9 mouse cellular contexts compared by ENCODE assay signal in the genomic region with DNA sequence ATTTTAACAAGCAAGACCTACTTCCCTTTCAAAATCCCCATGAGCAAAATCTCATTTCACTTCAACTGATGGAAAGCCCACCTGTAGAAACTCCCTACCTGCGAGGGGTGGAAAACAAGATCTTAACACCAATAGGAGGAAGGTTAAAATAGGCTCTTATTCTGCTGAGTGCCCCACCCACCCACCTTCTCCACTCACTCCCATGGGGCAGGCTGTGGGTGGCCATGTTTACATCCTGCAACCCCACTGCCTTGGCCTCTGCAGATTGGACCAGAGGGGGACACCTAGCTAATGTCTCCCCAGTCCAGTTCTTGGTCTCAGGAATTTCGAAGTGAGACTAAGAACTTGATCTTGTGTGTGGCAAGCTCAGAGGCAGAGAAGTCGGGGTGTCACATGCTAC. TPM values are rescaled to one million over a fixed set of nuclear protein-coding genes. Genes with fewer than 3 reads are reported as not detected.
DNase-seq lines count a peak whose midpoint lies in the region; ATAC-seq lines count a peak whose summit lies in the region.
"Had no signal": no experiment of that assay in that cellular context is flagged by ENCODE, and none has a peak within 500 bp of the region (broad histone marks: within the 10 kb centered on the region; RNA-seq: fewer than 3 reads in every experiment).

No protein-coding gene starts in this region.

- ATAC-seq in kidney, embryonic 15.5 days (replicated peaks; ENCODE audit: low FRiP score): no peak; the same call in 1 of the 2 replicates
- no peak for ATAC-seq in forebrain, embryonic 12.5 days (ENCODE audit: low FRiP score)
- no peak for ATAC-seq in midbrain, embryonic 14.5 days (ENCODE audit: low FRiP score, low TSS enrichment)
- no peak for ATAC-seq in frontal cortex, adult (ENCODE audit: low TSS enrichment)

- no peak overlapping the region for H3K9ac ChIP-seq in kidney, embryonic 15.5 days
- H3K9ac ChIP-seq in forebrain, embryonic 12.5 days: no peak overlapping the region
- no peak overlapping the region for H3K9ac ChIP-seq in midbrain, embryonic 14.5 days (replicated peaks; ENCODE audit: low read length)

- peak overlapping the region; percentile 33; the same call in 1 of the 2 replicates for H3K4me3 ChIP-seq in kidney, embryonic 15.5 days (replicated peaks)
- H3K4me3 ChIP-seq in forebrain, embryonic 12.5 days (replicated peaks): no peak overlapping the region
- H3K4me3 ChIP-seq in midbrain, embryonic 14.5 days (replicated peaks; ENCODE audit: low read depth, low read length): no peak overlapping the region

- H3K27me3 ChIP-seq in kidney, embryonic 15.5 days: no peaks in the 10 kb centered on the region
- no peaks in the 10 kb centered on the region for H3K27me3 ChIP-seq in forebrain, embryonic 12.5 days
- no peaks in the 10 kb centered on the region for H3K27me3 ChIP-seq in midbrain, embryonic 14.5 days (ENCODE audit: control insufficient read depth, insufficient read depth, low read length)

- DNase-seq in kidney, adult 18-20 months: no peak
- DNase-seq in MN1 (ENCODE audit: low spot score): peak; percentile 22
- DNase-seq in midbrain, embryonic 14.5 days: no peak
- DNase-seq in left cerebral cortex, adult 18-20 months (ENCODE audit: low spot score in 2 of 2): no peak

- H3K36me3 ChIP-seq in kidney, embryonic 15.5 days: no peaks in the 10 kb centered on the region
- H3K36me3 ChIP-seq in forebrain, embryonic 12.5 days (replicated peaks): no peaks in the 10 kb centered on the region
- no peaks in the 10 kb centered on the region for H3K36me3 ChIP-seq in midbrain, embryonic 14.5 days (ENCODE audit: control insufficient read depth, insufficient read depth, low read length)

- H3K4me2 ChIP-seq in kidney, embryonic 15.5 days: peak overlapping the region; percentile 57
- peak overlapping the region; percentile 35 for H3K4me2 ChIP-seq in forebrain, embryonic 12.5 days
- H3K4me2 ChIP-seq in midbrain, embryonic 14.5 days (ENCODE audit: low read length): peak overlapping the region; percentile 40

- 59% methylated on average over 3 of the region's 3 CpGs for WGBS in kidney, embryonic 15.5 days
- 69% methylated on average over 3 of the region's 3 CpGs for WGBS in forebrain, embryonic 12.5 days
- WGBS in midbrain, embryonic 14.5 days: 77% methylated on average over 3 of the region's 3 CpGs

- peaks cover 14% of the 10 kb centered on the region for H3K4me1 ChIP-seq in kidney, embryonic 15.5 days
- H3K4me1 ChIP-seq in forebrain, embryonic 12.5 days: peaks cover 12% of the 10 kb centered on the region
- 0 out of 2 replicates have a peak, but pooled peaks cover 5% of the 10 kb centered on the region for H3K4me1 ChIP-seq in midbrain, embryonic 14.5 days (ENCODE audit: control insufficient read depth, insufficient read depth, low read length)

- peak overlapping the region; percentile 55 for H3K27ac ChIP-seq in kidney, embryonic 15.5 days
- no peak overlapping the region for H3K27ac ChIP-seq in forebrain, embryonic 12.5 days
- no peak overlapping the region for H3K27ac ChIP-seq in midbrain, embryonic 14.5 days (replicated peaks; ENCODE audit: low read depth, low read length)

- H3K9me3 ChIP-seq in kidney, embryonic 15.5 days (replicated peaks): no peaks in the 10 kb centered on the region
- H3K9me3 ChIP-seq in forebrain, embryonic 12.5 days: no peaks in the 10 kb centered on the region
- H3K9me3 ChIP-seq in midbrain, embryonic 14.5 days (ENCODE audit: control insufficient read depth, low read length): no peaks in the 10 kb centered on the region

RNA-seq across cellular contexts. Expression of a gene that starts 31.5 kb away (rescaled TPM):
- polyA plus RNA-seq in kidney, embryonic 15.5 days (2015; fragmentation: Nextera tagmentation; extraction: Ambion mirVana): 171 and 175 TPM in 2 replicates
- polyA plus RNA-seq in forebrain, embryonic 12.5 days (2016; fragmentation: Nextera tagmentation; extraction: Ambion mirVana): 127 and 136 TPM in 2 replicates
- 114 and 143 TPM in 2 replicates for polyA plus RNA-seq in midbrain, embryonic 14.5 days (2014; fragmentation: Nextera tagmentation; extraction: Ambion mirVana)
- total RNA-seq in left cerebral cortex, adult 18-20 months (2021): 100 to 1,000 TPM in 1 of 2 experiments, 10 to 100 TPM in 1; 98.9 to 102 TPM

RNA-seq across cellular contexts. Expression of a gene that starts 32.0 kb away (rescaled TPM):
- 3.6 and 4.8 TPM in 2 replicates for polyA plus RNA-seq in kidney, embryonic 15.5 days (2015; fragmentation: Nextera tagmentation; extraction: Ambion mirVana)
- 3.9 and 4.4 TPM in 2 replicates for polyA plus RNA-seq in forebrain, embryonic 12.5 days (2016; fragmentation: Nextera tagmentation; extraction: Ambion mirVana)
- polyA plus RNA-seq in midbrain, embryonic 14.5 days (2014; fragmentation: Nextera tagmentation; extraction: Ambion mirVana): 4.3 and 6.2 TPM in 2 replicates
- total RNA-seq in left cerebral cortex, adult 18-20 months (2021): under 1 TPM; 0.82 to 0.88 TPM
- total RNA-seq: heart, postnatal 14 days; layer of hippocampus, postnatal 36 days had no signal
